Mouse (Mus musculus) layer of hippocampus, adult 18-20 months (tissue): Measurements from ENCODE around the gene Psmd13. TPM values are rescaled to one million over a fixed set of nuclear protein-coding genes. Genes with fewer than 3 reads are reported as not detected.

Experiments
- DNase-seq, 2 experiments: peaks; one replicate each; pipeline ENCODE4 v3.0.0; 2022; ENCODE audit warnings: low spot score in 2 of 2
- long read RNA-seq: library from polyadenylated mRNA; stranded (forward); transcript quantifications from one replicate; pipeline ENCODE4 v2.0.0, GENCODE M21; 2021
- total RNA-seq, 2 experiments: library from RNA; stranded (reverse); gene quantifications; 2 replicates each; pipeline ENCODE4 v1.2.3; 2021

Psmd13 gene
- 100 to 1,000 TPM; 104 to 112 TPM for total RNA-seq
- long read RNA-seq, transcript Psmd13-201 (13 exons, 1,989 nt), result major isoform, 48 of 58 reads
- long read RNA-seq, partial matches to known transcripts, result 1 of 58 reads
- long read RNA-seq, other reads (novel, unspliced or antisense), result 9 of 58 reads

DNA sequence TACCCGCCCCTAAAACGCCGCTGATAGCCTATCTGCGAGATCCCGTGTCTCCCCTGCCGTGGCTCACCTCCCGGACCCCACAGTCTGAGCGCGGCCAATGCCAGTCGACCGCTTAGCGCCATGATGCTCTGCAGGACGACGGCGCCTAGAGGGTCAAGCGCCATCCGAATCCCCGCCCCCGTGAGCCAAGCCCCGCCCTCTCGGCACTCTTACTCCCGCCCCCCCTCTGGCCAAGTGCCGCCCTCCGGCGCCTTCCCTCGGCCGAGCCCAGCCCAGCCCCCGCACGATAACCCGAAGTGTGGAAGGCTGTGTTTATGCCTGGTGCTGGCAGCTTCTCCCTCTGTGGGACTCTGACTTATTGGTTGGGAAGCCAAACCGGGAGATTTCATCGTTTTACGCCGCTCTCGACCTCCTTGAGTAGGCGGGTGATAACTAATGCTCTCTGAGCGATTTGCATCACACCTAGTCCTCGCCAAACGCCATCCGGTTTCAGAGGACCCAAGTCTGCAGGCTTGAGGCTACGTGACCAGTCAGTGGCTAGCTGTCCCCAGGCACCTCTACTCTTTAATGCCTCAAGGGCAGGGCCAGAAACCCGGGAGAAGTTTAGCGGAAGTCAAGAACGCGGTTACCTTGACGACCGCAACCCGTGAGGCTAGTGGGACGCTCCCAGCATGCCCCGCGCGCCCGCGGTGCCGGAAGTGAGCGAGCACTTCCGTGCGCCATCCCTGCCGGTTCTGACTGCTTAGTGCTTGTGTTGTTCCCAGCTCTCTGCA lies at the start of gene Psmd13, which contains the start of gene Sirt3:
TSS of gene Psmd13 (plus strand) at position 273 of the 773 bp plus-strand sequence.
TSS of gene Sirt3 (minus strand) at position 614 of the 773 bp plus-strand sequence.
- peak; percentile 91 to 97 for DNase-seq

DNA sequence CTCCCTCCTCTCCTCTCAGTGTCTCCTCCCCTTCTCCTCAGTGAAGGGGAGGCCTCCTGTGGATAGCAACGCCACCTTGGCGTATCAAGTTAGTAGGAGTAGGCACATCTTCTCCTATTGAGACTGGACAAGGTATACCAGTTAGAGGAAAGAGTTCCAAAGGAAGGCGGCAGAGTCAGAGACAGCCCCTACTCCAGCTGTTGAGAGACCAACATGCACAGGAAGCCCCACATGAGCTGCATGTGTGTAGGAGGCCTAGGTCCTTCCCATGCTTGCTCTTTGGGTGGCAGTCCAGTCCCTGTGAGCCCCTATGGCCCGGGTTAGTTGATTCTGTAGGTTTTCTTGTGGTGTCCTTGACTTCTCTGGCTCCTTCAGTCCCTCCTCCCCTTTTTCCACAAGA lies 48.4 kb upstream of the Psmd13 start:
- no peak for DNase-seq

DNA sequence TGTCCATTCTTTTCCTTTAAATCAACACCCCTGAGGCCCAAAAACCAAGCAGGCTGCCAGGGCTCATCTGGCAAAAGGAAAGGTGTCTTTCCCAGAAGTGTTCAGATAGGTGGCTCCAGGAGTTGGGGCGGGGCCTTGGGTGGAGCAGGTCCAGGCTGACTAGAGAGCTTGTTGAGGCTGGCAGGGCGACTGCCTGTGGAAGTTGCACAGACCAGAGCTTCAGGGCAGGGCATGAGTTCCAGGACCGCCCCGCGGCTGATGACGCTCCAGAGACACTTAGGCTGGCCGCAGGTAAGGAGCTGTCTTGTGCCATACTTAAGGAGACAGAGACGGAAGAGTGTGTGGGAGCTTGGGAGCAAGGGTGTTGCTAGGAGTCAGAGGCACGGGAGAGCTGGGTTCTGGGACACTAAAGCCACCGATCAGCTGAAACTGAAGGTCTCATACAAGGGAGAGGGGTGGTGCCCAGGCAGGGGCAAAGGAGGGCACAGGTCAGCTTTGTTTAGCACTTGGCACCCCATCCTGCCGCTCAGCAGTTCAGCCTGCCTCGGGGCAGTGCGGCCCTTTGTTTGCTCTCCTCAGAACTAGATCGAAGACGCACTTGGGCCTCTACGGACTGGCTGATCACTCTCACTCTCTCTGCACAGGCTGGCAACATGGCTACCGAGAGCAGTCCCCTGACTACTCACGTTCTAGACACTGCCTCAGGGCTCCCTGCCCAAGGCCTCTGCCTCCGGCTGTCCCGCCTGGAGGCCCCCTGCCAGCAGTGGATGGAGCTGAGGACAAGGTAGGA lies 46.6 kb upstream of the Psmd13 start, which contains the start of gene Urah:
TSS of gene Urah (plus strand) at position 51 of the 790 bp plus-strand sequence.
- no peak for DNase-seq

DNA sequence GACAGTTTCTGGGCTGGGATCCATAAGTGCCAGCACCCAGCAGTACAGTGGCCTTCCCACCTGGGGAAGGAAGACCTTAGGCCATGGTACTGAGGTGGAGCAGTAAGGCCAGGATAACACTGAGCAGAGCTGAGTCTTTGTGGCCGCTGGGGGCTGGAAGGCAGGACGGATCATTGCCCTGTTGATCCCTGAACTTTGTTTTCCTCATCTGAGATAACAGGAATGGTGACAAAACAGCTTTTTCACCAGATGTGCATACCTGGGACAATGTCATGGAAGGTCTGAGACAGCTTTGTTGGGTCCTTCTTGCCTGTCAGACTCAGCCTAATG lies 46.0 kb upstream of the Psmd13 start:
- no peak for DNase-seq

DNA sequence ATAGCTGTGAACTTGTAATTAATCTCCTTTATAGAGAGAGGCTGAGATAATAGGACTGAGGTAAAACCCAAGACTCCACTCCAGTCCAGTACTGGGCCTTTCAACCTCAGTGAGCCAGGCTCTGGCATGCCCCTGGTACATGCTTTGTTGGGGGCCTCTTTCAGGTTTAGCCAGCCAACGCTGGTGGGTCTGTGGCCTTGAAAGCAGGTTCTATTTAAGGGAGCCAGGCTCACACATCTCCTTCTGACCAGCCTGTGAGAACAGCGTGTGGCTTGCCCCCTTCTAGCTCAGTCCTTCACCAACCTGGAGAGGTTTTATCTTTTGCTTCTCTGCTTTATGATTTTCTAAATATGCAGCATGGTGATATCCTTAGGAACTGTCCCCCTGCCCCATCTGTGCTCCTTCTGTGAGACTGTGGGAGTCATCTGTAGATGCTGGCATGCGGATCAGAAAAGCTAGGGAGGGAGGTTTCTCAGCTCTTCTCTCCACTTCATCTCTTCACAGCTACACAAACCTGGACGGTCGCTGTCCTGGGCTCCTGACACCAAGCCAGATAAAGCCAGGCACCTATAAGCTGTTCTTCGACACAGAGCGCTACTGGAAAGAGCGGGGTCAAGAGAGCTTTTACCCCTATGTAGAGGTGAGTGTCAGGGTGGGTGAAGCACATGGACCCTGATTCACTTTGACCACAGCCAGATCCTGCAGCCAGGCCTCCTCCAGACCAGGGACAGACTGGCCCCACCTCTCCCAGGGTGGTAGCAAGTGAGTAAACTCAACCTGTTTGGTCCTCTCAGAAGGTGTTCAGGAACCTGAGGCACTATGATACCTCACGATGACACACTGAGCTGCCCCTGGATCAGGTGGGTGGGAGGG lies 45.3 kb upstream of the Psmd13 start:
- DNase-seq, result peak; percentile 62 to 81

DNA sequence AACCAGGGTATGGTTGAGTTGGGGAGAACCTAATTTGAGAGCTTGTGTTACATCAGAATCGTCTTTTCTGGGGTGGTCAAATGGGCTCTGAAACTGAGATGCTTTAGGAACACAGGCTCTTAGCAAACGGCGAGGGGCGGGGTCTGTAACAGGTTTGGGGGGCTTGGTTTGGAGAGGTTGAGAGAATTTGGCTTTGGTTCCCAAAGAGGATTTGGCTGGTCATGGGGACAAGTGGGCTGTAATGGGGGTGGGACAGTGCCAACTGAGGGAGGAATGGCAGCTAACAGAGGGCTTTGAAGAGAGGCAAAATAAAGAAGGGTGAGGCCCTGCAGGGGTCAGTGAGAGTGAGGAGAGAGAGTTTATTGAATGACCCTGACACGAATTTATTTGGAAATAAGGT lies 42.2 kb upstream of the Psmd13 start:
- no peak for DNase-seq

DNA sequence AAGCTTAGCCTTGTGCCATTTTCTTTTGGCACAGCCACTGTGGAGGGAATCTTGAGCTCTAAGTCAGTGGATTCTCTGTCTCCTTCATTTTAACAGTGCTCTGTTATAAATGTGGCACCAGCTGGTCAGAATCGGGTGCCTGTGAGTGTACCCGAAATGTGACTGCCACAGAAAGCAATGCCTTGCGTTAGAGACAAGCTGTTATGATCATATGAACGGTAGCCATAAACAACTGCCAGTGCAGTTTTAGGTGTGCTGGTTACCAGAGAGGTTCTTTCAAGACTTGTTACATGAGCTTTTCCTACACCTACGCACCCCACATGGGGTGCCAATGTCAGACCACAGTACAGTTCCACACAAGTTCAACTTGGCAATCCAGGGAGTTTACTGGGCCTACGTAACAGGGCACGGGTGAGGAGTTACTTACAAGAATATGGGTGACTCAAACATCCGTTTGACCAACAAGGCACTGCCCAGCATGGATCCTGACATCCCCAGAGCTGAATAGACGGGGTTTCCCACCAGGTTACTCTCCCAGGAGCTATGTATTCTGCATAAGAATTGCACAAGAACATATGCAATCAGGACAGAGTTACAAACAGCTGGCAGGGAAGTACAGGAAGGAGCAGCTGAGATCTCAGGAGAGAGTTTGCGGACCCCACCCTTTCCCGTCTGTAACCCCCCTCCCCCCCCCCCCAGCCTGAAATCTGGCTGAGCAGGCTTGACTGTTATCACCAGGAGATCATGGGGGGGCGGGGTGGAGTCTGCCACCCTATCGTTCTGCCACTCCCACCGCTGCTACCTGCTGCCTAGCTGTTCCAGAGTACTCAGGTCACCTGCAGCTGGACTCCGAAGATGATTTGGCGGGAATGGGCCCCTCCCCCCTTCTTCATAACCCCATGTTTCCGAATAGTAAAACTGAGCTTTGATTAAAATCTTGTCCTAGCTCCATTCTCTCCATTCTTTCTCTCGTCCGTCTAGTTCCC lies 40.7 kb upstream of the Psmd13 start:
- DNase-seq, result peak in 1 of 2 experiments; percentile 67

DNA sequence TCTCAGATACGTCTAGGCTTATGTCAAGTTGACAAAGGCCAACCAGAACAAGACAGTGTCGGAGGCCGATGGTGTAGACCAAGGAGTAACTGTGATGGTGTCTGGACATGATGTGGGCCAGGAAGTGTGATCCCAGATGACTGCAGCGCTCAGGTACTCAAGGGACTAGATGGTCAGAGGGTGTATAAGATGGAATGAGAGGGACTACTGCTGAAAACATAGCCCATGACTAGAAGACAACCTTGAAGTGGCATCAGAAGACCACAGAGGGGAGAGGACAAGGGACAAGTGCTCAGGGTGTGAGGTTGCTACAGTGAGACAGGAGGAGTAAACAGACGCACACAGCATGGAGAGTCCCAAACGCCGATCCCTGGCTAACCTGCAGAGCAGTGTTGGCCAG lies 38.0 kb upstream of the Psmd13 start:
- no peak for DNase-seq

DNA sequence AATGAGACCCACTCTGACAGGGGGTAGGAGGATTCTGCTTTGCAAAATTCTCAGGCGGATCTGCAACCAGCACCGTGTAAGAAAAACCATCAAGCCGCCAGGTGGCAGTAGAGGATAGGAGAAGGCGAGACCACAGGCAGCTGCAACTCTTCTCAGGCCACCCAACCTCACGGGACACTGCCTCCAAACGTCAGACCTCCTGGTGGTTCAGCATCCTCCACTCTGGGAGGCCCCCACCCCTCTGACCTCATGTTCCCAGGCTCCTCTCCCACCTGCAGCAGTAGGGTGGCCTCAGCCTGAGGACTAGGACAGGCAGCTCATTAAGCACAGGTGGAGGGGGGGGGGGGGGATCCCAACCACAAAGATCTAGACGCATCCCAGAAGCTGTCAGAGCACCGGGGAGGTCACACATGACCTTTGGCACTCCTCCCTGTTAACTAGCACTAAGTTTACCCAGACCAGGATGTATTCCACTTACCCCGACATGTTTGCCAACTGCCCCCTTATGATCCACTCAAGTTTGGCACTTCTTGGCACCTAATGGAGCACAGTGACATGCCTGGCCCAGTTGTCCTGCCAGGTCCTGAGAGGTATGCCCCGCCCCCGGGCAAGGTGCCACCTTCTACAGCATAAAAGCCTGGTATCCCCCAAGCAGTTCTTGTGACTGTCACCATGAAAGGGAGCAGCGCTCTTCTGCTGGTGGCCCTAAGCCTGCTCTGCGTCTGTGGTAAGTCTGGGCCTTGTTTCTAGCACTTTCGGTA lies 36.7 kb upstream of the Psmd13 start, which contains the start of gene Scgb1c1:
TSS of gene Scgb1c1 (plus strand) at position 643 of the 761 bp plus-strand sequence.
- peak; percentile 77 to 92 for DNase-seq

DNA sequence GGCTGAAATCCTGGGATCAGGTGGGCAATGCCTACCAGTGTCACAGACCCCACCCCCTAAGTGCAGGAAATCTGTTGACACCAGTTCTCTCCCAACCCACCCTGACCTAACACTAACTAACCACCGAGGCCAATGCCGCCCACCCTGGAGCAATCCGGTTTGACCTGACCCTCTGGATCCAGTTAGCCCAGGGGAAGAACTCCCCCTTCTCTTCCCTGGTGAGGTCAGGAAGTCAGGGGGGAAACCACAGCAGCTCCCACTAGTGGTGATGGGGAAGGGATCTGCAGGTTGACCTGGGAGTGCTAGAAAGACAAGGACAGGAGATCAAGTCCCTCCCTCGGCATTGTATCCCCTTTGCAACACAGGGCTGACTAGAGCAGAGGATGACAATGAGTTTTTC lies 36.1 kb upstream of the Psmd13 start:
- DNase-seq, result no peak

DNA sequence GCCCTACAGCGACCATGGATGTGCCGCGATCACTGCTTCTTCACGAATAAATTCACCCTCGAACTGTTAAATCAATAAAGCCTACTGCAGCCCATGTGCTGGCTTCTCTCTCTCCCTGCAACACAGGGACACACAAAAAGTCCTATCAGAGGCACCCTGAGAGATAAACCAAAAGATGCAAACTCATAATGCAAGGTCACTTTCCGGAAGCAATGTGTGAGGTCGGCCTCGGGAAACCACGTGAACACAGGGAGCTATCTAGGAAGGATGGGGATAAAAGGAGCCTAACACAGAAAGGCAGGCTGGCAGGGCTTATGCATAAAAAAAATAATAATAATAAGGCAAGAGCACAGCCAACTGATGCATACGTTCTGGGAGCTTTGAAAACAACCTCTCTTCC lies 35.1 kb upstream of the Psmd13 start:
- no peak for DNase-seq

DNA sequence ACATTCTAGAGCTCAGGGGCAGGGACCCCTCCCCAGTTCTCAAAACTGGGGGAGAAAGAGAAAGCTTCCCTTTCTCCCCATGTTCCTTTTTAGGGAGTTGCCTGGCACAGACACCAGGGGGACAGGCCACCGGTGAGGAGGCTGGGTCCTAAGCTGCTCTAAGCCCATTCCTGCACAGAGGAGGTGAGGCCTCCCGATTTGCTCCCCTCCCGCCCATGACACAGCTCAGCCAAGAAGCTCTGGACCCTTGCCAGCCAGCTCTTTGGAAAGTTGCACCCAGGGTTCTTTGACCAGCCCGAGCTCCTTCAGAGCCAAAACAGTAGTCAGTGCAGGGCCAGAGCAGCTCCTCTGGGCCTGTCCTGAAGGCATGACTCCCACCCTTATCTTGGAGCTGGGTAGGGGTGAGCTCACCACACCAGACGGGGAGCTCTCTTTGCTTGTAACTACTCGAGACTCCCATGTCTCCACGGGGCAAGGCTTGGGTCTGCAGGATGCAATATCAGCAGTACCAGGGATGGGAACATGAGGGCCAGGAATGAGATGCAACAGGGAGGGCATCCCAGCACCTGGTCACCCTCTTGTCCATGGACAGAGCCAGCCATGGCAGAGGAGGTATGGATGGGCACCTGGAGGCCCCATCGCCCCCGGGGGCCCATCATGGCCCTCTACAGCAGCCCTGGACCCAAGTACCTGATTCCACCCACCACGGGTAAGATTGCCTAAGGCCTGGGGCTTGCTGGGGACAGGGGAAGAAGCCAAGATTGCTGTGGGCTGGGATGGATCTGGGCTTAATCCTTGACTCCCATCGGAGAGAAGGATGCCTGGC lies 33.8 kb upstream of the Psmd13 start, which contains the start of gene Odf3:
TSS of gene Odf3 (plus strand) at position 51 of the 826 bp plus-strand sequence.
- DNase-seq, result no peak

DNA sequence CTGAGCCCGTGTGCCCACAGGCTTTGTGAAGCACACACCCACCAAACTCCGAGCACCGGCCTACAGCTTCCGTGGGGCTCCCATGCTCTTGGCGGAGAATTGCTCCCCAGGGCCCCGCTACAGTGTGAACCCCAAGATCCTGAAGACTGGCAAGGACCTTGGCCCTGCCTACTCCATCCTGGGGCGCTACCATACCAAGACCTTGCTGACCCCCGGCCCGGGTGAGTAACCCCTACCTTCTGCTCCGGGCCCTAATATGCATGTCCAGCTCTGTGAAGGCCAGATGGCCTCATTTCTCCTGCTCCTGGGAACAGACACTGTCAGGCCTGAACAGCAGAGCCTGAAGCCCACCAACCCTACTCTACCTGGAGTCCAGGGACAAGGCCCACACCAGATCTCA lies 33.2 kb upstream of the Psmd13 start:
- DNase-seq, result no peak

DNA sequence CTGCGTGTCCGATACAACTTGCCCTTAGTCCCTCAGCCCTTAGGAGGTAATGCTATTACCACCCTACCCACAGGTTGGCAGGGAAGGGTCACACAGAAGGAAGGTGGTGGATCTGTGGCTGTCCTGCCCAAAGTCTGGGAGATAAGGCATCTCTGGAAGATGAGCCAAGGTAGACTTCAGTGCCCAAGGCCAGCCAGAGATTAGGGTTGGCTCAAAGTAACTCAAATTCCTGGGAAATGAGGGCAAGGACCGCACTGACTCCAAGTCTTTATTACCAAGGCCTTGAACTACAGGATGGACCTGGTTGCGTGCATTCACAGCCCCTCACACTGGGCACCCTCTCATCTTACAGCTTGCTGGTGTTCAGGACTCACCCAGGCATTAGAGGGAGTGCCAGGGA lies 29.9 kb upstream of the Psmd13 start:
- DNase-seq, result no peak

DNA sequence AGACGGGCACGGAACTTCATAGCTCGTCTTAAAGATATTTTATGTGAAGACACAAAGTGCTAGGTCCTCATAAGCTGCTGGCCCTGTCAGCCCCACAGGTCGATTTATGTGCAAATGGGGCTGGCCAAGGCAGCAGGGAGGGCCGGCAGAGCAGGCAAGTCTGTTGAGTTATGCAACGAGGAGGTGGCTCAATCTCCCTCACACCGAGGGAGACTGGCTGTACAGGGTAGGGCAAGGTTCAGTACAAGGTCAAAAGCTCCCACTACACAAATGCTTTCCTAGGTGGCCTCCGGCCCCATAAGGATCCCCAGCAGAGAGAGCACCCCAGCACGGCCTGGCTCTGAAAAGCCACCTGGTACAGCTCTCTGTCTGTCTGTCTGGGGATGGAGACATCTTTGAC lies 28.4 kb upstream of the Psmd13 start:
- no peak for DNase-seq

DNA sequence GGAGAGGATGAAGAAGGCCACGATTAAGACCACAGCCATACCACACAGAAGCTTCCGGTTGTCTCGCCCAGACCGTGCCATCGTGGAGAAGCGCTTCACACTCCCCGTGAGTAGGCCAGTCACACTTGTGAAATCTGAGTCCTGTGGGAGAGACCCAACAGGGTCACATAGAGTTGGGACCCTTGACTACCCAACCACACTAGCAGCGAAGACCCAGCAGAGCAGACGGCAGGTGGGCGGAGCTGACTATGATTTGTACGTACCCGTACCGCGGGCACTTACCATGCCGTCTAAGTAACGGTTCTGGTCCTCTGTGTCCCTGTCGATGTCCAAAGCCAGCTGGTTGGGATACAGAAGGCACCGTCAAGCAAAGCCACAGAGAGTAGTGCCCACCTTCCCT lies 27.3 kb upstream of the Psmd13 start:
- DNase-seq, result no peak

DNA sequence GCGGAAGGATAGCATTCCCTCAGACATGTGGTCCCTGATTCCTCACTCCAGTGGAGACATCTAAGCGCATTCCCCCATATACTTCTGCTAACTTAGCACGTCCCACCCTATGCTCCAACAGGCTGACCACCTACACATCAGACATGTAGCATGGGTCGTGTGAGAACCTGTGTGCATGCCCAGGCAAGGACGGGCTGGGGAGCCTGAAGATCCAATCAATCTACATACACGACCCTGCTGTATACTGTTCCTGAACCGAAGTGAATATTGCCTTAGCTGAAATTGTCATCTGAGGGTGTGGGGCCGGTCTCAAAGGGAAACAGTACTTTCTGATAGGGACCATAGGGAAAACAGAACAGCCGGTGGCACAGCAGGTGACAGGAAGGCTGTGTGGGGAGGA lies 26.6 kb upstream of the Psmd13 start:
- DNase-seq, result no peak
